Mouse (Mus musculus): Measurements from ENCODE around the gene Cdh20.

DNA sequence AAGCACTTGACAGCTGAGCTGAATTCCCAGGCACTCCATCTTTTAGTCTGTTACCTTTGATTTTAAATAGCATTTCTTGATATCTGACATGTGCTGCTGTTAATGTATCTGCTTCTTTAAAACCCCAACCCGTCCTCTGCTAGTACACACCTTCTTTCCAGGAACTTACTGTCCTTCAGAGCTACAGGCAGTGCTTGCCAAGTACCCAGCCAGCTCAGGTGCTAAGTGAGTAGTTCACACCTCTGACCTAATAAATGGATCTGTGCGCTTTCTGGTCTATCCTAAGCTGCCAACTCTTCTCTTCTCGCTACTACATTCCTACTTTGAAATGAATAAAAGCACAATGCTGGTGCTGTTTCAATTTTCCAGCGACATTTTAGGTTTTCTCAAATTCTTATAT is 28.8 kb downstream of the Cdh20 start:
- TF ChIP-seq CTCF (IDR thresholded peaks at IDR 0.05; ENCODE audit: low read depth, low read length) (no peak), POLR2A (IDR thresholded peaks at IDR 0.05; ENCODE audit: insufficient read depth, low read length) (no peak)
